Mouse (Mus musculus): Measurements from ENCODE around the gene Vmn1r14. TPM values are rescaled to one million over a fixed set of nuclear protein-coding genes. Genes with fewer than 3 reads are reported as not detected.
"Not testable (repeated sequence)": the region's sequence is repeated elsewhere in the genome, so short reads cannot be mapped to it uniquely, and the experiment has no call there.

The Vmn1r14 gene
- polyA plus RNA-seq (2014; fragmentation: Nextera tagmentation; extraction: Ambion mirVana): not detected in 2 replicates

GRCm38 (mm10) chr6:57231386-57231785, at the start of gene Vmn1r14:
TSS of gene Vmn1r14 (plus strand) at chr6:57231686.
- no peaks in the 10 kb centered on the region for H3K9me3 ChIP-seq (ENCODE audit: control insufficient read depth, low read length)

GRCm38 (mm10) chr6:57190016-57190415, 41.5 kb upstream of the Vmn1r14 start:
- H3K36me3 ChIP-seq (ENCODE audit: control insufficient read depth, insufficient read depth, low read length); DNase-seq (ENCODE audit: low spot score); H3K4me3 ChIP-seq (ENCODE audit: low read depth, low read length); H3K27ac ChIP-seq (ENCODE audit: low read depth, low read length); H3K4me1 ChIP-seq (replicated peaks; ENCODE audit: control insufficient read depth, insufficient read depth, low read length); H3K27me3 ChIP-seq (ENCODE audit: control insufficient read depth, insufficient read depth, low read length); H3K4me2 ChIP-seq (ENCODE audit: low read depth, low read length, severe bottlenecking); H3K9me3 ChIP-seq (ENCODE audit: control insufficient read depth, low read length); H3K9ac ChIP-seq (ENCODE audit: low read length); ATAC-seq (replicated peaks; ENCODE audit: low FRiP score): not testable (repeated sequence)
- 56% methylated on average over 3 of the region's 3 CpGs for WGBS

More at GRCm38 (mm10) chr6:57231386-57231785, at the start of gene Vmn1r14:
- DNase-seq (ENCODE audit: low spot score) (no peak), ATAC-seq (replicated peaks; ENCODE audit: low FRiP score) (no peak)
- H3K4me2 ChIP-seq (ENCODE audit: low read depth, low read length, severe bottlenecking): no peak within 1 kb of the TSS
- no peak within 1 kb of the TSS for H3K9ac ChIP-seq (ENCODE audit: low read length)
- WGBS: 91% methylated on average over 3 of the region's 3 CpGs
- H3K27me3 ChIP-seq (ENCODE audit: control insufficient read depth, insufficient read depth, low read length): no peaks in the 10 kb centered on the region
- no peak within 1 kb of the TSS for H3K4me3 ChIP-seq (ENCODE audit: low read depth, low read length)
- no peak within 1 kb of the TSS for H3K27ac ChIP-seq (ENCODE audit: low read depth, low read length)
- H3K4me1 ChIP-seq (replicated peaks; ENCODE audit: control insufficient read depth, insufficient read depth, low read length): no peaks in the 10 kb centered on the region
- no peaks in the 10 kb centered on the region for H3K36me3 ChIP-seq (ENCODE audit: control insufficient read depth, insufficient read depth, low read length)

GRCm38 (mm10) chr6:57202990-57203389, 28.5 kb upstream of the Vmn1r14 start, which contains the start of gene Vmn1r13:
TSS of gene Vmn1r13 (plus strand) at chr6:57203290.
- ATAC-seq (replicated peaks; ENCODE audit: low FRiP score); H3K4me3 ChIP-seq (ENCODE audit: low read depth, low read length); H3K4me2 ChIP-seq (ENCODE audit: low read depth, low read length, severe bottlenecking); H3K9ac ChIP-seq (ENCODE audit: low read length); H3K27ac ChIP-seq (ENCODE audit: low read depth, low read length); H3K9me3 ChIP-seq (ENCODE audit: control insufficient read depth, low read length); H3K4me1 ChIP-seq (replicated peaks; ENCODE audit: control insufficient read depth, insufficient read depth, low read length); H3K36me3 ChIP-seq (ENCODE audit: control insufficient read depth, insufficient read depth, low read length); H3K27me3 ChIP-seq (ENCODE audit: control insufficient read depth, insufficient read depth, low read length); DNase-seq (ENCODE audit: low spot score): not testable (repeated sequence)
- 89% methylated on average over 1 of the region's 1 CpGs for WGBS

- no peak for DNase-seq (ENCODE audit: low spot score)
- H3K27ac ChIP-seq (ENCODE audit: low read depth, low read length): no peak within 1 kb of the TSS
- no peaks in the 10 kb centered on the region for H3K4me1 ChIP-seq (replicated peaks; ENCODE audit: control insufficient read depth, insufficient read depth, low read length)
- H3K4me3 ChIP-seq (ENCODE audit: low read depth, low read length): no peak within 1 kb of the TSS
- H3K9me3 ChIP-seq (ENCODE audit: control insufficient read depth, low read length): no peaks in the 10 kb centered on the region
- no peaks in the 10 kb centered on the region for H3K27me3 ChIP-seq (ENCODE audit: control insufficient read depth, insufficient read depth, low read length)
- WGBS: 80% methylated on average over 1 of the region's 1 CpGs
- H3K9ac ChIP-seq (ENCODE audit: low read length): no peak within 1 kb of the TSS
- no peak for ATAC-seq (replicated peaks; ENCODE audit: low FRiP score)
- no peak within 1 kb of the TSS for H3K4me2 ChIP-seq (ENCODE audit: low read depth, low read length, severe bottlenecking)
- no peaks in the 10 kb centered on the region for H3K36me3 ChIP-seq (ENCODE audit: control insufficient read depth, insufficient read depth, low read length)
Observed at GRCm38 (mm10) chr6:57257652-57258051, 26.2 kb downstream of the Vmn1r14 start, which contains the start of gene Vmn1r15. TSS of gene Vmn1r15 (plus strand) at chr6:57257952.

DNA sequence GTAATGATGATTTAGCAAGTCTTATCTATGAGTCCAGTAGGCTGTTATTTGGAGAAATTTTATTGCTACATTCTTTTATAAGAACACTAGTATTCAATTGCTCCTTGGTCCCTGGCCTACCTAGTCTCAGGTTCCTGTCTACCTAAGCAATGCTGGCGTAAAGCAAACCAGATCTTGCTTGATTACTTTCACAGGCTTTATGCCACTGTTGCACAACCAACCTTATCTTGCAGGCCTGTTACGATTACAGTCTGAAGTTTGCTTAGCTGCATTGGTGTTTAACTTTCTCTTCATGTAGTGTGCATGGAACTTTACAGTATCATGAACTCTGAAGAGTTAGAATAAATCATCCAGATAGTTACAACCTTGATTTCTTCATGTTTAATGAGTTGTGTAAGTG, 29.5 kb downstream of the Vmn1r14 start:
- Histone ChIP-seq H3K4me3 (ENCODE audit: low read depth, low read length) (no peak overlapping the region), H3K9me3 (ENCODE audit: control insufficient read depth, low read length) (no peaks in the 10 kb centered on the region), H3K4me1 (replicated peaks; ENCODE audit: control insufficient read depth, insufficient read depth, low read length) (no peaks in the 10 kb centered on the region), H3K4me2 (ENCODE audit: low read depth, low read length, severe bottlenecking) (no peak overlapping the region), H3K27ac (ENCODE audit: low read depth, low read length) (no peak overlapping the region), H3K27me3 (ENCODE audit: control insufficient read depth, insufficient read depth, low read length) (no peaks in the 10 kb centered on the region), H3K36me3 (ENCODE audit: control insufficient read depth, insufficient read depth, low read length) (no peaks in the 10 kb centered on the region), H3K9ac (ENCODE audit: low read length) (no peak overlapping the region)
- ATAC-seq (replicated peaks; ENCODE audit: low FRiP score): no peak
- no peak for DNase-seq (ENCODE audit: low spot score)
- WGBS: 88% methylated on average over 2 of the region's 2 CpGs

DNA sequence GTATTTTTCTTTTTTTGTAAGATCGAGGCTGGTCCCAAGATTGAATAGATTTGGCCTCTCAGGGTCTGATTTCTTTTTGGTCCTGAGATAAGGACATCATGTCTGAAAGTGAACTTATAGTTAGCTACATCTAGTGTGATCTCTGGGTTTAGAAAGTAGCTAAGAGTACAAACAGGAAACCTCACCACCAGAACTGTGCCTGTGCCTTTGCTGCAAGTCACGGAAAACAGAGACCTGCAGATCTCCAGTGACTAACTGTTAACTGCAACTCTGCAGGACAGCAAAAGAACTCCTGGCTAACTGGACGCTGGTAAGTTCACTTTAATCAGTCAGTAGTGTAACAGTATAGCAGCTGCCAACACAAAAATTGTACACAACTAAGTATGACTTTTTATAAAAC, 40.4 kb downstream of the Vmn1r14 start:
- no peaks in the 10 kb centered on the region for H3K36me3 ChIP-seq (ENCODE audit: control insufficient read depth, insufficient read depth, low read length)
- DNase-seq (ENCODE audit: low spot score) (no peak), ATAC-seq (replicated peaks; ENCODE audit: low FRiP score) (no peak)
- H3K27me3 ChIP-seq (ENCODE audit: control insufficient read depth, insufficient read depth, low read length): no peaks in the 10 kb centered on the region
- no peaks in the 10 kb centered on the region for H3K9me3 ChIP-seq (ENCODE audit: control insufficient read depth, low read length)
- H3K9ac ChIP-seq (ENCODE audit: low read length): no peak overlapping the region
- no peak overlapping the region for H3K27ac ChIP-seq (ENCODE audit: low read depth, low read length)
- H3K4me3 ChIP-seq (ENCODE audit: low read depth, low read length): no peak overlapping the region
- 77% methylated on average over 3 of the region's 3 CpGs for WGBS
- H3K4me2 ChIP-seq (ENCODE audit: low read depth, low read length, severe bottlenecking): no peak overlapping the region
- H3K4me1 ChIP-seq (replicated peaks; ENCODE audit: control insufficient read depth, insufficient read depth, low read length): no peaks in the 10 kb centered on the region

DNA sequence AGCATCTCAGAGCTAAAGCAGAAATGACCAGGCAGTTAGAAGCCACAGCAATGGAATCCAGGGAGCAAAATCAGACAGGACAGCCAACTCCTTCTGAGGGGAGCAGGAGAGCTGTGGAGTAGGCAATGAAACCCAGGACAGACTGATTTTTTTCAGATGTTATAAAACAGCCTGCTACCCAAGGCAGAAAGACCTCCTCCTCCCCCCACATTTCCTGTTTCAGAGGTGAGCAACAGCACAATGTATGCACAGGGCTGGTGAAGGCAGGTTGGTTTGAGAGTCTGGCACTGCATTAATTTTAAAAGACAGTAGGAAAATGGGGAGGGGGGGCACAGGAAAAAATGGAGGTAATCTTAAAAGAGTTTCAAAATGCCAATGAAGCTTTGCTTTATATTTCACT, 41.0 kb downstream of the Vmn1r14 start:
- H3K9ac ChIP-seq (ENCODE audit: low read length): no peak overlapping the region
- H3K9me3 ChIP-seq (ENCODE audit: control insufficient read depth, low read length): no peaks in the 10 kb centered on the region
- H3K4me3 ChIP-seq (ENCODE audit: low read depth, low read length): no peak overlapping the region
- no peaks in the 10 kb centered on the region for H3K27me3 ChIP-seq (ENCODE audit: control insufficient read depth, insufficient read depth, low read length)
- no peak overlapping the region for H3K4me2 ChIP-seq (ENCODE audit: low read depth, low read length, severe bottlenecking)
- H3K27ac ChIP-seq (ENCODE audit: low read depth, low read length): no peak overlapping the region
- no peaks in the 10 kb centered on the region for H3K4me1 ChIP-seq (replicated peaks; ENCODE audit: control insufficient read depth, insufficient read depth, low read length)
- H3K36me3 ChIP-seq (ENCODE audit: control insufficient read depth, insufficient read depth, low read length): no peaks in the 10 kb centered on the region
- no peak for ATAC-seq (replicated peaks; ENCODE audit: low FRiP score)
- DNase-seq (ENCODE audit: low spot score): no peak

DNA sequence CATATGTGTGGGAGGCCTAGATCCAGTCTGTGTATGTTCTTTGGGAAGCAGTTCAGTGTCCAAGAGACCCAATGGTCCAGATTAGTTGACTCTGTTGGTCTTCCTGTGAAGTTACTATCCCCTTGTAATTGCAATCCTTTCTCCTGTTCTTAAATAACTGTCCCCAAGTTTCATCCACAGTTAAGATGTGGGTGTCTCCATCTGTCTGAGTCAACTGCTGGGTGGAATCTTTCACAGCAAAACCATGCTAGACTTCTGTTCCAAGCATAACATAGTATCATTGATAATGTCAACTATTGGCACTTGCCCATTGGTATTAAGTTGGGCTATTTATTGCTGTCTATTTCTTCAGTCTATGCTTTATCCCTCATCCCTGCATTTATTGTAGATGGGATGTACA, 47.5 kb downstream of the Vmn1r14 start:
- Histone ChIP-seq H3K4me3 (ENCODE audit: low read depth, low read length) (no peak overlapping the region), H3K9me3 (ENCODE audit: control insufficient read depth, low read length) (no peaks in the 10 kb centered on the region), H3K9ac (ENCODE audit: low read length) (no peak overlapping the region), H3K27ac (ENCODE audit: low read depth, low read length) (no peak overlapping the region), H3K4me1 (replicated peaks; ENCODE audit: control insufficient read depth, insufficient read depth, low read length) (no peaks in the 10 kb centered on the region), H3K36me3 (ENCODE audit: control insufficient read depth, insufficient read depth, low read length) (no peaks in the 10 kb centered on the region), H3K4me2 (ENCODE audit: low read depth, low read length, severe bottlenecking) (no peak overlapping the region), H3K27me3 (ENCODE audit: control insufficient read depth, insufficient read depth, low read length) (no peaks in the 10 kb centered on the region)
- DNase-seq (ENCODE audit: low spot score): no peak
- ATAC-seq (replicated peaks; ENCODE audit: low FRiP score): no peak

Measured in forebrain, embryonic 11.5 days (tissue).